Comparison of ENCODE assay signal across 8 mouse cellular contexts in genomic region chr13:56703222-56703870, GRCm38 (mm10). TPM values are rescaled to one million over a fixed set of nuclear protein-coding genes. Genes with fewer than 3 reads are reported as not detected.
ATAC-seq and TF ChIP-seq lines count a peak whose summit lies in the region.

No protein-coding gene starts in this region.

- peak overlapping the region; percentile 67 for H3K4me2 ChIP-seq in heart, embryonic 11.5 days
- H3K4me2 ChIP-seq in kidney, embryonic 16.5 days (replicated peaks; ENCODE audit: low read depth, low read length), result peak overlapping the region; percentile 79
- H3K4me2 ChIP-seq in liver, embryonic 16.5 days (ENCODE audit: low read depth, low read length), result peak overlapping the region; percentile 77
- H3K4me2 ChIP-seq in neural tube, embryonic 14.5 days (ENCODE audit: low read depth, low read length), result peak overlapping the region; percentile 65

- peak overlapping the region; percentile 96 for H3K9ac ChIP-seq in heart, embryonic 11.5 days (ENCODE audit: low read depth, low read length)
- H3K9ac ChIP-seq in kidney, embryonic 16.5 days (replicated peaks; ENCODE audit: low read length), result peak overlapping the region; percentile 99
- H3K9ac ChIP-seq in liver, embryonic 16.5 days (ENCODE audit: low read depth, low read length), result peak overlapping the region; percentile 81
- H3K9ac ChIP-seq in neural tube, embryonic 14.5 days (replicated peaks; ENCODE audit: low read depth, low read length), result peak overlapping the region; percentile 92

- peak; percentile 33 for ATAC-seq in CD4-positive, CD25-positive, alpha-beta regulatory T cell, adult 4 months
- ATAC-seq in erythroblast, adult 5-6 weeks (replicated peaks; ENCODE audit: low FRiP score, poor library complexity, severe bottlenecking), result peak; percentile 44; the same call in 1 of the 2 replicates
- peak; percentile 76 for ATAC-seq in heart, embryonic 11.5 days (replicated peaks; ENCODE audit: insufficient number of reproducible peaks, low FRiP score, low TSS enrichment)
- ATAC-seq in kidney, embryonic 16.5 days (ENCODE audit: low FRiP score, low TSS enrichment), result peak; percentile 77
- peak; percentile 87 for ATAC-seq in liver, embryonic 16.5 days (ENCODE audit: low read depth)
- peak; percentile 76 for ATAC-seq in neural tube, embryonic 14.5 days (ENCODE audit: low read depth)

- no peaks in the 10 kb centered on the region for H3K36me3 ChIP-seq in heart, embryonic 11.5 days (ENCODE audit: control insufficient read depth, insufficient read depth, low read length)
- peaks cover 4% of the 10 kb centered on the region for H3K36me3 ChIP-seq in kidney, embryonic 16.5 days (ENCODE audit: insufficient read depth, low read length)
- H3K36me3 ChIP-seq in liver, embryonic 16.5 days (ENCODE audit: control insufficient read depth, insufficient read depth), result no peaks in the 10 kb centered on the region
- H3K36me3 ChIP-seq in neural tube, embryonic 14.5 days (ENCODE audit: control insufficient read depth, insufficient read depth, low read length), result no peaks in the 10 kb centered on the region
- no peaks in the 10 kb centered on the region for H3K36me3 ChIP-seq in testis, adult 2 months (ENCODE audit: control insufficient read depth, insufficient read depth, low read length)

- H3K27me3 ChIP-seq in heart, embryonic 11.5 days (ENCODE audit: control insufficient read depth, insufficient read depth, low read length), result no peaks in the 10 kb centered on the region
- no peaks in the 10 kb centered on the region for H3K27me3 ChIP-seq in kidney, embryonic 16.5 days (ENCODE audit: insufficient read depth, low read length)
- H3K27me3 ChIP-seq in liver, embryonic 16.5 days (ENCODE audit: control insufficient read depth, insufficient read depth, low read depth, low read length), result no peaks in the 10 kb centered on the region
- no peaks in the 10 kb centered on the region for H3K27me3 ChIP-seq in neural tube, embryonic 14.5 days (ENCODE audit: control insufficient read depth, insufficient read depth, low read length)
- H3K27me3 ChIP-seq in testis, adult 2 months (ENCODE audit: control insufficient read depth, insufficient read depth, low read length), result no peaks in the 10 kb centered on the region

- no peak for TF ChIP-seq CTCF in bone marrow macrophage, adult 2 months (IDR thresholded peaks at IDR 0.05; ENCODE audit: low read depth, low read length)
- no peak for TF ChIP-seq CTCF in testis, adult 2 months (IDR thresholded peaks at IDR 0.05; ENCODE audit: control insufficient read depth, insufficient read depth, insufficient replicate concordance, low read depth, low read length)

- H3K4me1 ChIP-seq in bone marrow macrophage, adult 2 months (ENCODE audit: control insufficient read depth, insufficient read depth, low read length), result peaks cover 20% of the 10 kb centered on the region
- H3K4me1 ChIP-seq in heart, embryonic 11.5 days (ENCODE audit: control insufficient read depth, insufficient read depth, low read length), result peaks cover 15% of the 10 kb centered on the region
- H3K4me1 ChIP-seq in kidney, embryonic 16.5 days (ENCODE audit: insufficient read depth, low read length), result peaks cover 49% of the 10 kb centered on the region
- H3K4me1 ChIP-seq in liver, embryonic 16.5 days (ENCODE audit: control insufficient read depth, low read depth, low read length), result peaks cover 4% of the 10 kb centered on the region
- H3K4me1 ChIP-seq in neural tube, embryonic 14.5 days (ENCODE audit: control insufficient read depth, insufficient read depth, low read length), result peaks cover 32% of the 10 kb centered on the region
- peaks cover 18% of the 10 kb centered on the region for H3K4me1 ChIP-seq in testis, adult 2 months (ENCODE audit: control insufficient read depth, insufficient read depth, low read length)

- H3K4me3 ChIP-seq in bone marrow macrophage, adult 2 months (ENCODE audit: insufficient read depth, low read length), result peak overlapping the region; percentile 73
- peak overlapping the region; percentile 77 for H3K4me3 ChIP-seq in heart, embryonic 11.5 days (ENCODE audit: low read depth, low read length)
- H3K4me3 ChIP-seq in kidney, embryonic 16.5 days (ENCODE audit: low read length), result peak overlapping the region; percentile 74
- peak overlapping the region; percentile 71 for H3K4me3 ChIP-seq in liver, embryonic 16.5 days (ENCODE audit: low read depth, low read length)
- H3K4me3 ChIP-seq in neural tube, embryonic 14.5 days (ENCODE audit: low read depth, low read length), result peak overlapping the region; percentile 71
- H3K4me3 ChIP-seq in testis, adult 2 months (ENCODE audit: control insufficient read depth, low read depth, low read length), result peak overlapping the region; percentile 89

- no peak for TF ChIP-seq POLR2A in bone marrow macrophage, adult 2 months (IDR thresholded peaks at IDR 0.05; ENCODE audit: borderline replicate concordance, low read depth, low read length)
- TF ChIP-seq POLR2A in testis, adult 2 months (IDR thresholded peaks at IDR 0.05; ENCODE audit: control insufficient read depth, low read depth, low read length), result no peak

- no peaks in the 10 kb centered on the region; the same call in 1 of the 2 replicates for H3K9me3 ChIP-seq in heart, embryonic 11.5 days (replicated peaks; ENCODE audit: control insufficient read depth, low read length)
- peaks cover 3% of the 10 kb centered on the region; the same call in 1 of the 2 replicates for H3K9me3 ChIP-seq in kidney, embryonic 16.5 days (ENCODE audit: low read length)
- no peaks in the 10 kb centered on the region for H3K9me3 ChIP-seq in liver, embryonic 16.5 days (replicated peaks; ENCODE audit: control insufficient read depth, low read length)
- H3K9me3 ChIP-seq in neural tube, embryonic 14.5 days (ENCODE audit: control insufficient read depth, low read length), result no peaks in the 10 kb centered on the region

- WGBS in heart, embryonic 11.5 days (ENCODE audit: insufficient replicate concordance), result 0% methylated on average over 62 of the region's 80 CpGs
- WGBS in kidney, embryonic 16.5 days, result under 1% methylated on average over 42 of the region's 80 CpGs
- 0% methylated on average over 64 of the region's 80 CpGs for WGBS in liver, embryonic 16.5 days (ENCODE audit: insufficient replicate concordance)
- under 1% methylated on average over 57 of the region's 80 CpGs for WGBS in neural tube, embryonic 14.5 days

- H3K27ac ChIP-seq in bone marrow macrophage, adult 2 months (ENCODE audit: insufficient read depth, low read depth, low read length), result peak overlapping the region; percentile 58
- H3K27ac ChIP-seq in heart, embryonic 11.5 days (ENCODE audit: low read depth, low read length), result peak overlapping the region; percentile 99
- peak overlapping the region; percentile 99 for H3K27ac ChIP-seq in kidney, embryonic 16.5 days (ENCODE audit: low read length)
- H3K27ac ChIP-seq in liver, embryonic 16.5 days (ENCODE audit: low read length), result peak overlapping the region; percentile 90
- peak overlapping the region; percentile 99 for H3K27ac ChIP-seq in neural tube, embryonic 14.5 days (ENCODE audit: low read depth, low read length)
- peak overlapping the region; percentile 89 for H3K27ac ChIP-seq in testis, adult 2 months (ENCODE audit: control insufficient read depth, insufficient read depth, low read depth, low read length)

RNA-seq across cellular contexts. Expression of gene Smad5, which starts 0.5 kb away (rescaled TPM):
- 10 to 100 TPM; 10.3 to 10.7 TPM for polyA plus RNA-seq in CD4-positive, CD25-positive, alpha-beta regulatory T cell, adult 4 months (2017; shearing (Covaris generic))
- polyA plus RNA-seq in bone marrow macrophage, adult 2 months (2012; ENCODE audit: insufficient read depth, insufficient read length, missing spikeins), result 10.2 and 11.5 TPM in 2 replicates
- 9.4 and 11.0 TPM in 2 replicates for total RNA-seq in erythroblast, adult 5-6 weeks (2015; ENCODE audit: low replicate concordance)
- 2.4 and 6.7 TPM in 2 replicates for total RNA-seq in erythroblast, adult 5-6 weeks (2017; ENCODE audit: low replicate concordance)
- polyA plus RNA-seq in heart, embryonic 11.5 days (2014; fragmentation: Nextera tagmentation; extraction: Ambion mirVana), result 25.7 and 26.3 TPM in 2 replicates
- 35.6 and 37.0 TPM in 2 replicates for polyA plus RNA-seq in kidney, embryonic 16.5 days (2015; fragmentation: Nextera tagmentation; extraction: Ambion mirVana)
- polyA plus RNA-seq in liver, embryonic 16.5 days (2015; fragmentation: Nextera tagmentation; extraction: Ambion mirVana), result 4.0 and 4.3 TPM in 2 replicates
- polyA plus RNA-seq in neural tube, embryonic 14.5 days (2014; fragmentation: Nextera tagmentation; extraction: Ambion mirVana), result 33.2 and 37.7 TPM in 2 replicates
- polyA plus RNA-seq in testis, adult 2 months (2012; rRNA removed), result 11.8 and 13.6 TPM in 2 replicates

RNA-seq across cellular contexts. Expression of gene Gm45623, which starts 50.3 kb away (rescaled TPM):
- not detected for polyA plus RNA-seq in CD4-positive, CD25-positive, alpha-beta regulatory T cell, adult 4 months (2017; shearing (Covaris generic))
- not detected in 2 replicates for polyA plus RNA-seq in bone marrow macrophage, adult 2 months (2012; ENCODE audit: insufficient read depth, insufficient read length, missing spikeins)
- total RNA-seq in erythroblast, adult 5-6 weeks (2015; ENCODE audit: low replicate concordance), result not detected in 2 replicates
- not detected in 2 replicates for total RNA-seq in erythroblast, adult 5-6 weeks (2017; ENCODE audit: low replicate concordance)
- polyA plus RNA-seq in heart, embryonic 11.5 days (2014; fragmentation: Nextera tagmentation; extraction: Ambion mirVana), result 0.84 and 0.89 TPM in 2 replicates
- 0.25 TPM in 1 of 2 replicates, not detected in the other for polyA plus RNA-seq in kidney, embryonic 16.5 days (2015; fragmentation: Nextera tagmentation; extraction: Ambion mirVana)
- not detected in 2 replicates for polyA plus RNA-seq in liver, embryonic 16.5 days (2015; fragmentation: Nextera tagmentation; extraction: Ambion mirVana)
- 2.0 TPM in 2 replicates for polyA plus RNA-seq in neural tube, embryonic 14.5 days (2014; fragmentation: Nextera tagmentation; extraction: Ambion mirVana)
- 0.25 and 0.60 TPM in 2 replicates for polyA plus RNA-seq in testis, adult 2 months (2012; rRNA removed)

Comparison
In these comparisons a context has a peak if more than half of its experiments do, and no peak if none do; other contexts are left out.
1. Peak in every context shown above with its lines: ATAC-seq, H3K4me3 ChIP-seq and H3K27ac ChIP-seq.
2. ATAC-seq: peak in every context shown above with its lines; median percentile 87 in liver, embryonic 16.5 days; 77 in kidney, embryonic 16.5 days; 76 in heart, embryonic 11.5 days; 76 in neural tube, embryonic 14.5 days; 44 in erythroblast, adult 5-6 weeks; 33 in CD4-positive, CD25-positive, alpha-beta regulatory T cell, adult 4 months.